Mouse (Mus musculus): ENCODE data around the gene Ctnnb1.

Ctnnb1 gene

DNA sequence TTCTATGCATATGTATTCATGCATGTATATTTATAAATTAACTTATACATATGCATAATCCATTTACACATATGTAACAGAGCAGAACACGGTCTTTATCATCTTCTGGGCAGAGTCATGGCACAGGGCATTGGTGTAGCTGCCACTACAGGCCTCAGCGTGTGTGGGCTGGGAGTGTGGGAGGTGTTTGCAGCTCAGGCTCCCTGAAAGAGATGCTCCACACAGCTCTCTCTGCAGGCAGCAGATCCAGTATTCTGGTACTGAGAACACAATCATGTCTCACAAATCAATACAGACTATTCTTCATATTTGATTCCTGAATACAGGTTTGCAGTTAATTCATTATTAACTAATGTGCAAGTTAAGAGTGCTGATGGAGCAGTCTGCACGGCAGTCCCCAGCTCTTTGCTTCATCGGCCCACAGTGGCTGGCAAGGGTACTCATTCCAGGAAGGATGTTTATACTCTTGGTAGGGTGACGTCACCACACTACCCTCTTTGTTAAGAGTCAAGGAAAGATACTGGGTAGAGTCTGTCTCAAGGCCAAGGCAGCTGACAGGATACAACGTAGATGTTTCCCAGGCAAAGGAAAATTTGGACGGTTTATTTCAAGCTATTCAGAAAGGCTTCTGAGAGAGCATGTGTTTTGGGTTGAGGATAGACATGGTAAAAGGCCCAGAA, 71.8 kb downstream of the Ctnnb1 start:
- DNase-seq (ENCODE audit: low read depth, low spot score): no peak

DNA sequence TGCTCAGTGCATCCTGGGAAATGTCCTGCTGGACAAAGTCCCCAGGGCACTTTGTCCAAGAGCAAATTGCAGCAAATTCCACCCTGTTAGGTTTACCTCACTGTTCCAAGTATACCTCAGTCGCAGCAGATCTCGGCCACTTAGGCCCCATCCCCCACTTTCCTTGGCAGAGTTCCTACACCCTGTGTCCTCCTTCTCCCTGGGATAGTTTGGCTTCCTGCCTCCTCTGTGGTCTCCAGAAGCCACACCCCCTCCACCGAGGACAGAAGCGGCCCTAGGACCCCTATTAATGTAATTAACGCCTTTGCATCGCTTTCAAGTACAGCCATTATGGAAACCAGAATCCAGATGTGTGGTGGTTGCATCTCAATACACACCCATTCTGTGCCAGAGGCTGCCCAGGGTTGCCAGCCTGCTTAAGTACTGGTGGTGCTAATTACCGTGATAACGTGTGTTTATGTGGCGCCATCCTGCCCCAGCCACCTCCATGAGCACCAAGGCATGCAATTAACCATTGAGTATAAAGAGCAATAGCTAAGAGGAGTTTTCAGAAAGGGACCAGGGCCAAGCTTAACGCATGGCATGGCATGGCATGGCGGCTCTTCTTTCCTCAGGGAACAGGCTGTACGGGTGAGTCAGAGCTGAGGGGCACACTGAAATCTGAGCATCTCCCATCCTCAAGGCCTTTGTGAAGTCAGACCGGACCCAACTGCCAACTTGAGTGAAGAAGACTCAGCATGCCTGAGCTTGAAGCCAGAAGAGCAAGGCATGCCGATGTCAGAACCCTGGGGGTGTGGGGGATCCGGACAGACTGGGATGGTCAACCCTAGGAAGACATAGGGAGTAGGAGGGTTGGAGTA, 72.9 kb downstream of the Ctnnb1 start:
- DNase-seq (ENCODE audit: low read depth, low spot score): no peak

DNA sequence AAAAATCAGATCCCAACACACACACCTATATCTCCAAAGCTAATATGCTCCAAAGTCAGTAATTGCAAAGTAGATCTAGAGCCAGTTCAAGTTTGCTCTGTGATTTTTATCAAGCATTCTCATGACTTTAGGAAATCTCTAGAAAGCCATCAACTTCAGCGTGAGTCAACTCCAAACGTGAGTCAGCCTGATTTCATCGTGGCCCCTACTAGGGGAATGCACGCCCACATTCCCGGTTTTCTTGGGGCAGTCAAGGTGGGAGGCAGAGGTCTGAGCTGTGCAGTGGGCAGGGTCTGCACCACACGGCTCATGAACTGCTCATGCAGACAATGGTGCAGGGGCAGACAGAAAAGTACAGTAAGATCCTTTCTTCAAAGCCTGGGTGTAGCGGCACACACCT, 76.9 kb downstream of the Ctnnb1 start:
- no peak for DNase-seq (ENCODE audit: low read depth, low spot score)
